Mouse (Mus musculus) liver, embryonic 12.5 days (tissue): ENCODE measurements around the gene Fahd1. TPM values are rescaled to one million over a fixed set of nuclear protein-coding genes. Genes with fewer than 3 reads are reported as not detected.

ENCODE experiments used
- ATAC-seq: fragments of 200-750 bp; cut with Nextera tagmentation; 2 replicates; pipeline ENCODE4 v1.8.0; 2017; ENCODE audit warnings: moderate number of reproducible peaks, mild to moderate bottlenecking, moderate library complexity
- H3K27ac ChIP-seq: fragments of 300-500 bp; sonication (generic); 2 replicates; pipeline ENCODE4 v1.5.1; 2016; ENCODE audit warnings: mild to moderate bottlenecking
- H3K27me3 ChIP-seq: fragments of 300-500 bp; sonication (generic); replicated peaks from 2 replicates; pipeline ENCODE4 v1.6.1; 2016; ENCODE audit warnings: mild to moderate bottlenecking, moderate library complexity
- H3K36me3 ChIP-seq: fragments of 300-500 bp; sonication (generic); 2 replicates; pipeline ENCODE4 v1.6.1; 2016; ENCODE audit warnings: mild to moderate bottlenecking, moderate library complexity
- H3K4me1 ChIP-seq: fragments of 300-500 bp; sonication (generic); 2 replicates; pipeline ENCODE4 v1.6.1; 2016
- H3K4me2 ChIP-seq: fragments of 300-500 bp; sonication (generic); 2 replicates; pipeline ENCODE4 v1.6.1; 2016; ENCODE audit warnings: mild to moderate bottlenecking, moderate library complexity
- H3K4me3 ChIP-seq: fragments of 300-500 bp; sonication (generic); 2 replicates; pipeline ENCODE4 v1.5.1; 2016; ENCODE audit warnings: mild to moderate bottlenecking, moderate library complexity
- H3K9ac ChIP-seq: fragments of 300-500 bp; sonication (generic); 2 replicates; pipeline ENCODE4 v1.6.1; 2016; ENCODE audit warnings: mild to moderate bottlenecking, moderate library complexity
- H3K9me3 ChIP-seq: fragments of 300-500 bp; sonication (generic); replicated peaks from 2 replicates; pipeline ENCODE4 v1.6.1; 2016; ENCODE audit warnings: mild to moderate bottlenecking, moderate library complexity
- WGBS: fragments of 180-500 bp; shearing (Covaris S2); methylation state at CpG from one replicate; pipeline ENCODE4 v1.1.7; 2016; ENCODE audit not compliant: insufficient replicate concordance; 5-methylcytosine and 5-hydroxymethylcytosine counted together
- polyA plus RNA-seq: library from polyadenylated mRNA; unstranded; fragments of >200 nt; fragmentation: Nextera tagmentation; extraction: Ambion mirVana; gene quantifications from 2 replicates; pipeline ENCODE4 v1.2.1, GENCODE M21; 2016

Gene Fahd1
- polyA plus RNA-seq, 1 experiment from 2014 or later = 34.6 TPM

DNA sequence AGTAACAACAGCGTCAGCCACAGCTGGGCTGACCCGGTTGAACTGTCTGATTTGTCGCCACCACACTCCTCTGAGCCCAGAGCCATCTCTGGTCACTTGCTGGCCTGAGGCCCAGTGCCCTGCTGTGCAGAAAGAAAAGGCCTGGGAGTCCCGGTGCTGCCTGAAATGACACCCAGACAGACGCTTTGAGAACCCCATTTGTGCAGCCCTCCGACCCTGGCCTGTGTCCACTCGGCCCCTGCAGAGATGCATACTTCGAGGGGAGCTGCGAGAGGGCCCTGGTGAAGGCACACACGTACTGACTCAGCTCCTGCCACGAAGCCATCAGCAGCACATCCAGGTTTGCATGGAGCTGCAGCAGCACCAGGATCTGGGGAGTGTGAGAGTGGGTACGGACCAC lies 42.6 kb upstream of the Fahd1 start:
- Histone ChIP-seq H3K9me3 (no peaks in the 10 kb centered on the region), H3K4me3 (no peak overlapping the region), H3K27ac (no peak overlapping the region), H3K4me1 (peaks cover 64% of the 10 kb centered on the region), H3K27me3 (no peaks in the 10 kb centered on the region), H3K4me2 (no peak overlapping the region), H3K36me3 (peaks cover 71% of the 10 kb centered on the region), H3K9ac (no peak overlapping the region)
- WGBS = 87% methylated on average over 12 of the region's 12 CpGs
- no peak for ATAC-seq

DNA sequence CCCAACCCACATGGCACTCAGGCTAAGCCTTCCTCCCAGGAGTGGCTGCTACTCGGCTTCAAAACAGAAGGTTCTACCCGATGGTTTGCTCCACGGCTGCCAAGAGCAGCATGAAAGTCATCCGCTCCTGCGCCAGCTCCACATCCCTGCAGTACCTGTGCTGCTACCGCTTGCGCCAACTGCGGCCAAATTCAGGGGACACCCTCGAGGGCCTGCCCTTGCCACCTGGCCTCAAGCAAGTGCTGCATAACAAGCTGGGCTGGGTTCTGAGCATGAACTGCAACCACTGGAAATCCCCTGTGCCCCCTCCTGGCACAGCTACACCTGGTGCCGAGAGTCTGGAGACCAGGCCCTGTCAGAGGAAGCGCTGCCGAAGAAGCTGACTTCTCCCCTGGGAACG lies 41.2 kb upstream of the Fahd1 start:
- Histone ChIP-seq H3K27me3 (no peaks in the 10 kb centered on the region), H3K4me2 (no peak overlapping the region), H3K4me1 (peaks cover 60% of the 10 kb centered on the region), H3K27ac (peak overlapping the region; percentile 17; the same call in 1 of the 2 replicates), H3K4me3 (no peak overlapping the region), H3K9ac (no peak overlapping the region), H3K36me3 (peaks cover 63% of the 10 kb centered on the region), H3K9me3 (no peaks in the 10 kb centered on the region)
- WGBS = 79% methylated on average over 13 of the region's 13 CpGs
- no peak for ATAC-seq

DNA sequence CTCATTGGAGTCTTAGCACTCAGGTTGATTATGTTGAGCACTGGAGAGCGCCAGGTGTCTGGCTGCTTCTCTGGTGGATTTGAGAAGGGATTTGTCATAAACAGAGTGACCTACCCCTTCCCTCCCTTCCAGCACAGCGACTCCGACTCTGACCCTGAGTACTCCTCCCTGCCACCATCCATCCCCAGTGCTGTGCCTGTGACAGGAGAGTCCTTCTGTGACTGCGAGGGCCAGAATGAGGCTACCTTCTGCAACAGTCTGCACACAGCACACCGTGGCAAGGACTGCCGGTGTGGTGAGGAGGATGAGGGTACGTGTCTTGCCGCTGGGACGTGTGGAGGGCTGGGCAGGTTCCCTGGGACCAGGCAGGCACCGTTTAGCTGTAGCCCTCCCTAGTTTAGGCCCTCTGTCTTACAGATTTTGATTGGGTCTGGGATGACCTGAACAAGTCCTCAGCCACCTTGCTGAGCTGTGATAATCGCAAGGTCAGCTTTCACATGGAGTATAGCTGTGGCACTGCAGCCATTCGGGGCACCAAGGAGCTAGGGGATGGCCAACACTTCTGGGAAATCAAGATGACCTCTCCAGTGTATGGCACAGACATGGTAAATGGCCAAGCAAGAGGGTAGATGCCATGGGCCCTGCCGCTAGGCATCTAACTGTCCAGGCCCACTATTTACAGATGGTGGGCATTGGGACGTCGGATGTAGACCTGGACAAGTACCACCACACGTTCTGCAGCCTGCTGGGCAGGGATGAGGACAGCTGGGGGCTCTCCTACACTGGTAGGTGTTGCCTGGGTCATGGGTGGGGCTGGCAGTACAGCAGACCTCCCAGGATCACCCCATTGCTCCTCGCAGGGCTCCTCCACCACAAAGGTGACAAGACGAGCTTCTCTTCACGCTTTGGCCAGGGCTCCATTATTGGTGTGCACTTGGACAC lies 40.3 kb upstream of the Fahd1 start:
- ATAC-seq = no peak
- no peak overlapping the region for H3K4me3 ChIP-seq
- H3K9ac ChIP-seq = no peak overlapping the region
- peaks cover 63% of the 10 kb centered on the region for H3K36me3 ChIP-seq
- H3K27ac ChIP-seq = peak overlapping the region; percentile 91; the same call in 1 of the 2 replicates
- peaks cover 54% of the 10 kb centered on the region for H3K4me1 ChIP-seq
- no peaks in the 10 kb centered on the region for H3K27me3 ChIP-seq
- no peaks in the 10 kb centered on the region for H3K9me3 ChIP-seq
- no peak overlapping the region for H3K4me2 ChIP-seq
- WGBS = 85% methylated on average over 19 of the region's 19 CpGs

DNA sequence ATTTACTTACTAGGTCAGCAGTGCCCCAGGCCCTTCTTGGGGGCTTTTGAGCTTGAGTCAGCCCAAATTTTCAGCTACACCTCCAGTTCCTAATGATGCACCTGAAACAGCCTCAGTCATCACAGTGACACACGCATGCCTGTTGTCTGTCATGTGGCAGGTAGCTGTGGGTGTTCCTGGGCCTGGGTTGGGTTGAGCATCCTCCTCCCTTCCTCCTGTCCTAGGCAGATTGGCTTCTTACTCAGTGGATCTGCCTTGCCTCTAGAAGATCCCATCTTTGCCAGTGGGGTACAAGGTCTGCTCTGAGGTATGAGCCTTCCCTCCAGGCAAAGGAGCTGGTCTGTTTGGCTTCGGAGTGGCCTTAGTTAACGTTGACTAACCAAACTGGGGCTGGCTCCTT lies 38.7 kb upstream of the Fahd1 start:
- Histone ChIP-seq H3K4me1 (peaks cover 61% of the 10 kb centered on the region), H3K4me2 (peak overlapping the region; percentile 83), H3K36me3 (peaks cover 77% of the 10 kb centered on the region), H3K27me3 (no peaks in the 10 kb centered on the region), H3K4me3 (no peak overlapping the region), H3K27ac (peak overlapping the region; percentile 91), H3K9me3 (no peaks in the 10 kb centered on the region), H3K9ac (peak overlapping the region; percentile 95; the same call in 1 of the 2 replicates)
- ATAC-seq = no peak
- 79% methylated on average over 3 of the region's 3 CpGs for WGBS

DNA sequence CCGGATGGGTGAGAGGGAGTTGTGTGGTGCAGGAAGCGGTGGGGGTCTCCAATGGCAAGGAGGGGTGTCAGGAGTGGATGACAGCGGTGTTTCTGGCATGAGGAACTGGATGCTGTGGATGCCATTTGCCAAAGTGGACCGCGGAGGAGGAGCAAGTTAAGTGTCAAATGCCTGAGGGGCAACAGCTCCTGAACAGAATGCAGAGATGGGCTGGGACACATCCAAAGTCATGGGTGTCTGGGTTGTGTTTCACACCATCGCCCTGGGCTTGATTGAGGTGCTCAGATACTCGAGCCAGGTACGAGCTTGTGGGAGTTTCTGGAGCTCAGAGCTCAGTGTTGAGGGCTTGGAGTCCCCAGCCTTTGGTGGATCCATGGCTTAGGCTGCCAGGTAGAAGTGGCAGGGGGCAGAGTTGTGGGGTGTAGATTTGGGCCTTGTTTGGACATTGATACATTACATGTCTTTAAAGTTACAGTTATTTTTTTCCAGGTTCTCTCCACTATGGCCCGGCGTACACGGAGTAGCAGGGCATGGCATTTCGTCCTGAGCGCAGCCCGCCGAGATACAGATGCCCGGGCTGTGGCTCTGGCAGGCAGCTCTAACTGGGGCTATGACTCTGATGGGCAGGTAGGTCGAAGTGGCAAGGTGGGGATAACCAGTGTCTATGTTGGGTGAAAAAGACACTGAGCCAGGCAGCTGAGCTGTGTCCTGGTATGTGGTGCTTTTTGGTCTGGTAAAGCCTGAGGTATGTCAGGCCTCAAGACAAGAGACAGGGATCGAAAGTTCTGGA lies 37.3 kb upstream of the Fahd1 start:
- H3K4me2 ChIP-seq = peak overlapping the region; percentile 83
- WGBS = 57% methylated on average over 18 of the region's 18 CpGs
- H3K27me3 ChIP-seq = no peaks in the 10 kb centered on the region
- H3K4me1 ChIP-seq = peaks cover 53% of the 10 kb centered on the region
- peak overlapping the region; percentile 95 for H3K4me3 ChIP-seq
- no peak for ATAC-seq
- H3K36me3 ChIP-seq = peaks cover 77% of the 10 kb centered on the region
- H3K9ac ChIP-seq = peak overlapping the region; percentile 95
- H3K27ac ChIP-seq = peak overlapping the region; percentile 91
- H3K9me3 ChIP-seq = no peaks in the 10 kb centered on the region

DNA sequence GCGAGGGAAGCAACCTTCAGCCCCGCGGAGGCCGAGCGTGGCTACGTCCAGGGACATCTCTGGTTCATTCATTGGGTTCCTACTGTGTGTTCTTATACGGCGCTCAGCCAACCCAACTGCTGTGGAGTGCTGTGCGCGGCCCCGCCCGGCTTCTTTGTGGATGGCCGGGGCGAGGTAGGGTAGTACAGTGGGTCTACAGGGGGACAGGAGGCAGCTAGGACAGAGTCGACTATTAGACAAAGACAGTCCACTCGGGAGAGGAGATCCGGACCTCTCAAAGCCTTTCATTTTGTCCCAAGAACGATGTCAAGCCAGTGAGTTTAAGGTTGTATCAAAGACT lies 36.7 kb upstream of the Fahd1 start:
- peaks cover 53% of the 10 kb centered on the region for H3K4me1 ChIP-seq
- no peaks in the 10 kb centered on the region for H3K27me3 ChIP-seq
- H3K9ac ChIP-seq = peak overlapping the region; percentile 95
- peak overlapping the region; percentile 95 for H3K4me3 ChIP-seq
- H3K4me2 ChIP-seq = peak overlapping the region; percentile 83
- ATAC-seq = peak; percentile 45
- 2% methylated on average over 18 of the region's 18 CpGs for WGBS
- H3K9me3 ChIP-seq = no peaks in the 10 kb centered on the region
- peaks cover 77% of the 10 kb centered on the region for H3K36me3 ChIP-seq
- H3K27ac ChIP-seq = peak overlapping the region; percentile 91

DNA sequence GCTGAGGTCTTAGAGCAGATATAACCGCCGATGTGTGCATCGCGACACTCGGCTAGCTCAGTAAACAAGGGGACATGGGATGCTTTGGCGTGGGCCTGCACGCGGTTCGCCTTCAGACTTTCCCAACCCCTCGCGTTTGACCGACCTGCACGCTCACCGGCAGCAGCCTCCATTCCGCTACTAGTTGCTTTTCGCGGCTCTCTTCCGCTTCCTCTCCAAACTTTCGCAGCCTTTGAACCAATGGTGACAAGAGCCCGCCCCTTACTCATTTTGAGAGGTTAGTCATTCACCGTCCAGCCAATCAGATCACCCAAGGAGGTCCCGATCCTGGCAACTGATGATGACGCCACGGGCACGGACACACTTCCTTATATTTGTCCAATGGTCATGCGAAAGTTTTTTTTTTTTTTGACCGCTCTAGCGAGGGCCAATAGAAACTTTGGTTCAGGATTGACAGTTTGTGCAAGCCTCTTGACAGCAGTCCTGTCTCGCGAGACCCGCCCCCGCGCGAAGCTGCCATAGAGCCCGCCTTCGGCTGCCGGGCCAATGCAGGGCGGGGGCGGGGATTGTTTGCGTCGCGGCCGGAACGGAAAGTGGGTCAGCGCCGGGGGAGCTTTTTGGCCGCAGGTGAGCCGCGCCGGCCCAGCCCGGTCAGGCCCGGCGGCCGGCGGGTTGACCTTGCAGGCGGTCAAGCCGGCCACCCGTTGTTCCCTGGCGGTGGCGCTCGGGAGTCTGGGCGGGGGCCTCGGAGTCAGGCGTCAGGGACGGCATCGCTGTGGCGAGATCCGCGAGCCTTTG lies 36.2 kb upstream of the Fahd1 start, which contains the start of the genes Nubp2 and Spsb3:
TSS of gene Nubp2 (minus strand) at position 216 of the 798 bp plus-strand sequence.
TSS of gene Spsb3 (plus strand) at position 510 of the 798 bp plus-strand sequence.
- under 1% methylated on average over 69 of the region's 69 CpGs for WGBS
- H3K27ac ChIP-seq = peak within 1 kb of the TSS; percentile 91
- no peaks in the 10 kb centered on the region for H3K9me3 ChIP-seq
- peak within 1 kb of the TSS; percentile 95 for H3K4me3 ChIP-seq
- H3K36me3 ChIP-seq = peaks cover 77% of the 10 kb centered on the region
- H3K4me1 ChIP-seq = peaks cover 53% of the 10 kb centered on the region
- H3K27me3 ChIP-seq = no peaks in the 10 kb centered on the region
- peak within 1 kb of the TSS; percentile 95 for H3K9ac ChIP-seq
- peak; percentile 93 for ATAC-seq
- H3K4me2 ChIP-seq = peak within 1 kb of the TSS; percentile 92

DNA sequence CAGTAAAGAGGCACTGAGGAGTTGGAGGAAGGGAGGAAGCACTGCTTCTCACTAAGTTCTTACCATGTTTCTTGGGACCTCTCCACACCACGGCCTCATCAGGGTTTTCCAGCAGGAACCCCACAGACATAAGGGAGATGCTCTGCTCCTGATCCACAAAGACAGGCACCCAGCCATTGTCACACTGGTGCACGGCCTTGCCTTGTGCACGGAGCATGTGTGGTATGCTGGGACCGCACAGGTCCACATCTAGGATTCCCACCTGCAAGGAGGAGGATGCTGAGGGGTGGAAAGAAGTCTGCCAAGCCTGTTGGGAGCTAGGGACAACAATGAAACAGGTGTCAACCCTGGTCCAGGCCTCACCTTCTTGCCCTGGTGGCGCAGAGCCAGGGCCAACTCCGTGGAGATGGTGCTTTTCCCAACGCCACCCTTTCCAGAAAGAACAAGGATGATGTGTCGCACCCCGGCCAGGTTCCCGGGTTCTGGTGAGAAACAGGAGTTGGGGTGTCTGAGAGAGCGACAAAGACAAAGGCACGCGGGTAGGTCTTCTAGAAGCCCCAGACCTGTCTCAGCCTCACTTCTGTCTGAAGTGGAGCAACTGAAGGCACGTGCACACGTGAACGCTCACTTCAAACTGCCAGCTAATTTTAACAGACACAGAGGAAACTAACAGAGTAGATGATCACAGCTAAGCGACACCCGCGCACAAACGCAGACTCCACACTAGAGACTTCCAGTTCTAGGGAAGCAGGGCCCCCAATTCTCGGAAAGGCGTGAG lies 35.4 kb upstream of the Fahd1 start:
- Histone ChIP-seq H3K4me2 (peak overlapping the region; percentile 92), H3K9me3 (no peaks in the 10 kb centered on the region), H3K9ac (peak overlapping the region; percentile 81), H3K4me1 (peaks cover 46% of the 10 kb centered on the region), H3K4me3 (peak overlapping the region; percentile 95), H3K36me3 (peaks cover 77% of the 10 kb centered on the region), H3K27ac (peak overlapping the region; percentile 71), H3K27me3 (no peaks in the 10 kb centered on the region)
- WGBS = 19% methylated on average over 22 of the region's 22 CpGs
- ATAC-seq = 0 out of 2 replicates have a peak, but pooled peaks have one; percentile 1

DNA sequence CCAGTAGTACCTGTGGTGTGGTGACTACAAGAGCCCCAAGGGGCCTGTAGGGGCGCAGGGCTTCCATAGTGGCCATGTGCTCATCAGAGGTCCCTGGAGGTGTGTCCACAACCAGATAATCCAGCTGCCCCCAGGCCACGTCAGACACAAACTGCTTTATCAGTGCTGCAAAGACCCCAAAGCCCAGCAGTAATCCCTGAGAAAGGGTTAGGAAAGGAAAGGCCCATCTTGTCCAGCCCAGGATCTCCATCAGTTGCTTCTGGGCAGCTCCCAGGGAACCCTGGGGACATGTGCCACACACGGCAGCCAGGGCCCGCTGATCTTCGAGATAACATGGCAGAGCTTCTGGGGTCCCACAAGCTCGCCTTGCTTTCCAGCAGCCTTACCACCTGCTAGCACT lies 34.2 kb upstream of the Fahd1 start:
- peak overlapping the region; percentile 81 for H3K9ac ChIP-seq

DNA sequence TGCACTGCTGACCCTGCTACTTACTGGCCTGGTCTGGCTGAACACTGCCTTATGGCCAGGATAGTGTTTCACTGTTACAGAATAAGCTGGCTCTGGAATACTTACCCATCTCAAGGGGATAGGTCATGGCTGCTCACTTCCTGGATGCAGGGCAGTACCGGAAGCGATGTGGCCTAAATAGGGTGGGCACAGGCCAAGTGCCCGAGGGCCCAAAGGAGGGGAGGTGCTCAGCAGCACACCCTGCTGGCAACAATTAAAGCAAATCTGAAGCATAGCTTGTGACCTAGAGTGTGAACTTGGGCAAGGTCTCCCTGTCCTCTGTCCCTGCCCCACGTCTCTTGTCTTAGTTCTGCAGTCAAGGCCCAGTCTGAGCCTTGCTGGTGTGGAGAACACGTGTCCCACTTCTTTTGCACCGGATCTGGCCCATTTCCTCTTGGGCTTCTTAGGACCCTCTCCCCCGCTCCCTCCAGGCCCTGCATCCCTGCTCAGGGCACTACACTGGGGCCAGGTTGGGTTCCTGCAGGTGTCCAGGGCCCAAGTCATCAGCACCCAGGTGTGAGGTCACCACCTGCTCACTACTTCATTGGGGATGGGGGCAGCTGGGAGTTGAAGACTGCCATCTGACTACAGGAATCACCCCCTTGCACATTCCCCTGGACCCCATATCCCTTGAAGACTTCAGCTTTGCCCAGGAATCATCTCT lies 31.7 kb upstream of the Fahd1 start:
- Histone ChIP-seq H3K27me3 (no peaks in the 10 kb centered on the region), H3K9me3 (no peaks in the 10 kb centered on the region), H3K36me3 (peaks cover 50% of the 10 kb centered on the region), H3K9ac (no peak overlapping the region), H3K4me1 (peaks cover 26% of the 10 kb centered on the region), H3K4me3 (no peak overlapping the region), H3K27ac (no peak overlapping the region), H3K4me2 (no peak overlapping the region)
- 45% methylated on average over 7 of the region's 7 CpGs for WGBS
- no peak for ATAC-seq

More for the DNA sequence above, 34.2 kb upstream of the Fahd1 start:
- H3K36me3 ChIP-seq = peaks cover 68% of the 10 kb centered on the region
- peaks cover 41% of the 10 kb centered on the region for H3K4me1 ChIP-seq
- H3K27ac ChIP-seq = no peak overlapping the region
- no peak for ATAC-seq
- no peaks in the 10 kb centered on the region for H3K27me3 ChIP-seq
- H3K4me2 ChIP-seq = peak overlapping the region; percentile 92
- H3K9me3 ChIP-seq = no peaks in the 10 kb centered on the region
- 65% methylated on average over 6 of the region's 6 CpGs for WGBS
- peak overlapping the region; percentile 95 for H3K4me3 ChIP-seq
